Mouse (Mus musculus) G1E (cell line): ENCODE measurements around the gene Dip2b. TPM values are rescaled to one million over a fixed set of nuclear protein-coding genes. Genes with fewer than 3 reads are reported as not detected.

Experiments
- ATAC-seq: 2 replicates; pipeline ENCODE4 v1.8.0; 2016; ENCODE audit warnings: mild to moderate bottlenecking; ENCODE audit not compliant: insufficient number of reproducible peaks, poor library complexity, low FRiP score, severe bottlenecking; ENCODE audit errors: extremely low read depth
- DNase-seq: peaks from one replicate; pipeline ENCODE4 v3.0.0; 2012; ENCODE audit warnings: low spot score
- H3K27me3 ChIP-seq: 2 replicates; pipeline ENCODE4 v1.6.1; 2012; ENCODE audit warnings: mild to moderate bottlenecking, low read length, inconsistent platforms; ENCODE audit not compliant: insufficient read depth
- H3K36me3 ChIP-seq: replicated peaks from 2 replicates; pipeline ENCODE3; 2012; ENCODE audit warnings: mild to moderate bottlenecking, inconsistent platforms
- H3K4me1 ChIP-seq: 2 replicates; pipeline ENCODE4 v1.6.1; 2012; ENCODE audit warnings: low read depth, low read length, inconsistent platforms, mixed read lengths; ENCODE audit not compliant: insufficient read depth
- H3K4me3 ChIP-seq: 2 replicates; pipeline ENCODE4 v1.5.1; 2012; ENCODE audit warnings: low read depth, mild to moderate bottlenecking, inconsistent platforms, low read length, moderate library complexity, mixed read lengths
- H3K9me3 ChIP-seq: replicated peaks from 2 replicates; pipeline ENCODE4 v1.6.1; 2012; ENCODE audit warnings: inconsistent platforms
- CTCF ChIP-seq: IDR thresholded peaks from 2 replicates; pipeline ENCODE4 v1.5.1; 2012; ENCODE audit warnings: low read depth, low read length, inconsistent platforms, mixed read lengths
- GATA1 ChIP-seq: IDR thresholded peaks from 2 replicates; pipeline ENCODE4 v1.6.1; 2012; ENCODE audit warnings: borderline replicate concordance, low read length, inconsistent platforms, mixed read lengths
- GATA2 ChIP-seq: IDR thresholded peaks from 2 replicates; pipeline ENCODE4 v1.6.1; 2012; ENCODE audit warnings: low read depth, low read length, inconsistent platforms, borderline replicate concordance
- POLR2AphosphoS5 ChIP-seq: IDR thresholded peaks from 2 replicates; pipeline ENCODE4 v1.6.1; 2012; ENCODE audit warnings: low read depth, low read length, inconsistent platforms; ENCODE audit not compliant: insufficient replicate concordance
- TAL1 ChIP-seq: conservative IDR thresholded peaks from 2 replicates; pipeline ENCODE4 v1.6.1; 2012; ENCODE audit warnings: low read depth, low read length, inconsistent platforms, mixed read lengths
- polyA plus RNA-seq: library from polyadenylated mRNA; stranded (reverse); fragments of >175 nt; gene quantifications from 2 replicates; pipeline ENCODE4 v1.2.3, GENCODE M21; 2012
- total RNA-seq, 2 experiments: library from RNA; stranded (forward) in 1 of 2; stranded (reverse) in 1 of 2; fragments of 200-1000 nt in 1 of 2; fragments of >200 nt in 1 of 2; fragmentation: Nextera tagmentation in 1 of 2; gene quantifications; 2 replicates each; pipeline ENCODE4 v1.2.3; 2014 to 2017

Dip2b gene
- total and polyA plus RNA-seq, 3 experiments, result 4.4 to 36.8 (median 21.8) TPM

- peaks cover 91% of the 10 kb centered on the region for H3K36me3 ChIP-seq
- H3K4me3 ChIP-seq, result no peak overlapping the region
- TF ChIP-seq GATA2 (no peak), CTCF (no peak), TAL1 (no peak), POLR2AphosphoS5 (no peak), GATA1 (no peak)
- H3K27me3 ChIP-seq, result no peaks in the 10 kb centered on the region
- H3K9me3 ChIP-seq, result no peaks in the 10 kb centered on the region
- no peak for ATAC-seq
- no peak for DNase-seq
- no peaks in the 10 kb centered on the region for H3K4me1 ChIP-seq
Observed at GRCm38 (mm10) chr15:100202431-100203015, 164.1 kb downstream of the Dip2b start.

GRCm38 (mm10) chr15:100204574-100204973 lies 166.1 kb downstream of the Dip2b start:
- DNase-seq, result no peak
- Histone ChIP-seq H3K4me1 (no peaks in the 10 kb centered on the region), H3K4me3 (no peak overlapping the region), H3K27me3 (no peaks in the 10 kb centered on the region), H3K9me3 (no peaks in the 10 kb centered on the region), H3K36me3 (peaks cover 89% of the 10 kb centered on the region)
- TF ChIP-seq CTCF (no peak), TAL1 (no peak), GATA2 (no peak), GATA1 (no peak), POLR2AphosphoS5 (no peak)
- ATAC-seq, result no peak

GRCm38 (mm10) chr15:100210013-100210412 lies 171.5 kb downstream of the Dip2b start:
- no peak overlapping the region for H3K4me3 ChIP-seq
- no peak for TF ChIP-seq TAL1
- no peak for TF ChIP-seq CTCF
- TF ChIP-seq GATA2, result no peak
- DNase-seq (no peak), ATAC-seq (no peak)
- H3K36me3 ChIP-seq, result peaks cover 92% of the 10 kb centered on the region
- H3K4me1 ChIP-seq, result 0 out of 2 replicates have a peak, but pooled peaks cover 2% of the 10 kb centered on the region
- no peaks in the 10 kb centered on the region for H3K9me3 ChIP-seq
- no peaks in the 10 kb centered on the region for H3K27me3 ChIP-seq

GRCm38 (mm10) chr15:100213339-100213738 lies 174.9 kb downstream of the Dip2b start:
- Histone ChIP-seq H3K4me1 (0 out of 2 replicates have a peak, but pooled peaks cover 6% of the 10 kb centered on the region), H3K36me3 (peaks cover 83% of the 10 kb centered on the region), H3K9me3 (no peaks in the 10 kb centered on the region)

GRCm38 (mm10) chr15:100215092-100215491 lies 176.6 kb downstream of the Dip2b start:
- Histone ChIP-seq H3K4me3 (no peak overlapping the region), H3K36me3 (peaks cover 75% of the 10 kb centered on the region), H3K27me3 (no peaks in the 10 kb centered on the region), H3K4me1 (0 out of 2 replicates have a peak, but pooled peaks cover 6% of the 10 kb centered on the region), H3K9me3 (no peaks in the 10 kb centered on the region)
- TF ChIP-seq GATA1, result no peak
- TF ChIP-seq TAL1, result no peak
- no peak for TF ChIP-seq GATA2
- no peak for TF ChIP-seq CTCF
- no peak for TF ChIP-seq POLR2AphosphoS5
- ATAC-seq, result no peak
- no peak for DNase-seq

More at GRCm38 (mm10) chr15:100213339-100213738, 174.9 kb downstream of the Dip2b start:
- no peak for DNase-seq
- H3K27me3 ChIP-seq, result no peaks in the 10 kb centered on the region
- ATAC-seq, result no peak
- no peak for TF ChIP-seq GATA1
- no peak for TF ChIP-seq POLR2AphosphoS5
- no peak for TF ChIP-seq CTCF
- TF ChIP-seq TAL1, result no peak
- TF ChIP-seq GATA2, result no peak
- H3K4me3 ChIP-seq, result no peak overlapping the region

- Histone ChIP-seq H3K27me3 (no peaks in the 10 kb centered on the region), H3K36me3 (peaks cover 69% of the 10 kb centered on the region), H3K9me3 (no peaks in the 10 kb centered on the region), H3K4me3 (no peak overlapping the region), H3K4me1 (0 out of 2 replicates have a peak, but pooled peaks cover 6% of the 10 kb centered on the region)
- ATAC-seq, result no peak
- no peak for DNase-seq
- TF ChIP-seq GATA2, result no peak
Observed at GRCm38 (mm10) chr15:100216173-100216572, 177.7 kb downstream of the Dip2b start.

GRCm38 (mm10) chr15:100218018-100218417 lies 179.6 kb downstream of the Dip2b start:
- DNase-seq, result no peak
- peaks cover 11% of the 10 kb centered on the region for H3K9me3 ChIP-seq
- 0 out of 2 replicates have a peak, but pooled peaks cover 6% of the 10 kb centered on the region for H3K4me1 ChIP-seq
- peaks cover 55% of the 10 kb centered on the region for H3K36me3 ChIP-seq
- no peaks in the 10 kb centered on the region for H3K27me3 ChIP-seq
- TF ChIP-seq TAL1 (no peak), POLR2AphosphoS5 (no peak), GATA1 (no peak), GATA2 (no peak), CTCF (no peak)
- H3K4me3 ChIP-seq, result no peak overlapping the region
- no peak for ATAC-seq
